Mouse (Mus musculus): Measurements from ENCODE around the gene Tpcn1. TPM values are rescaled to one million over a fixed set of nuclear protein-coding genes. Genes with fewer than 3 reads are reported as not detected.

Gene Tpcn1
- total RNA-seq, 2 experiments from 2014 or later: 47.6 to 50.9 TPM

- intact Hi-C loops (cut with DNase I; ENCODE audit: low total_unique reads): no loop called here
- no peak for DNase-seq
Measured at GRCm38 (mm10) chr5:120527296-120527964, 61.0 kb downstream of the Tpcn1 start.

DNA sequence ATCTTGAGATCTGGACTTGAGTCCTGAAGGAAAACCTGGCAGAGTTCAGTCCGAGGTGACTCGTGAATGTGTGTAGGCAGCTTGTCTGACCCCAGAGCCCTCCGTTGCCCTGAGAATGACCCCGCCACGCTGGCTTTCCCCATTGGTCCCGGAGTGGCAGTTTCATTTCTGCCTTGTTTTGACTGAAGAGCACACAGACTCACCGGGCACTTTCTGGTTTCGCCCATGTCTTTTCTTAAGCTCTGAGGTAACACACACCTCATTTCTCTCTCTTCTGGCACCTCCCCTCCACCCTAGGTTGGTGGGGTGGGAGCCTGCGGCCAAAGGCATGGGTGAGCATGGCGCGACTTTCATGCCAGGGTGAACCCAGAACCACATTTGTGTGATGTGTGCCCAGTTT is 62.2 kb downstream of the Tpcn1 start:
- DNase-seq: no peak
- intact Hi-C loops (cut with DNase I; ENCODE audit: low total_unique reads): no loop called here

GRCm38 (mm10) chr5:120525737-120526136 is 62.7 kb downstream of the Tpcn1 start:
- intact Hi-C loops (cut with DNase I; ENCODE audit: low total_unique reads): no loop called here
- no peak for DNase-seq

DNA sequence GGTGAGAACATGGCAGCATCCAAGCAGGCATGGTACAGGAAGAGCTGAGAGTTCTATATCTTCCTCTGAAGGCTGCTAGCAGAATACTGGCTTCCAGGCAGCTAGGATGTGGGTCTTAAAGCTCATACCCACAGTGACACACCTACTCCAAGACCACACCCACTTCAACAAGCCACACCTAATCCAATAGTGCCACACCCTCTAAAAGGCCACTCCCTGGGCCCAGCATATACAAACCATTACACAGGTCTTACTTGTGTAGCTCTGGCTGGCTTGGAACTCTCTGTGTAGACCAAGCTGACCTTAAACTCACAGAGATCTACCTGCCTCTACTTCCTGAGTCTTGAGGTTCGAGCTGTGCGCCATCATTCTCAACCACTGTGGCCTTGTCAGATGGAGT is 63.7 kb downstream of the Tpcn1 start:
- intact Hi-C loops (cut with DNase I; ENCODE audit: low total_unique reads): loop anchor here (5.0 kb wide), 2 partner anchors 33 to 78 kb away; no protein-coding TSS in a partner anchor
- DNase-seq: no peak

GRCm38 (mm10) chr5:120522649-120523048 is 65.8 kb downstream of the Tpcn1 start:
- DNase-seq: no peak
- intact Hi-C loops (cut with DNase I; ENCODE audit: low total_unique reads): loop anchor here (5.0 kb wide), 2 partner anchors 35 to 80 kb away; no protein-coding TSS in a partner anchor

DNA sequence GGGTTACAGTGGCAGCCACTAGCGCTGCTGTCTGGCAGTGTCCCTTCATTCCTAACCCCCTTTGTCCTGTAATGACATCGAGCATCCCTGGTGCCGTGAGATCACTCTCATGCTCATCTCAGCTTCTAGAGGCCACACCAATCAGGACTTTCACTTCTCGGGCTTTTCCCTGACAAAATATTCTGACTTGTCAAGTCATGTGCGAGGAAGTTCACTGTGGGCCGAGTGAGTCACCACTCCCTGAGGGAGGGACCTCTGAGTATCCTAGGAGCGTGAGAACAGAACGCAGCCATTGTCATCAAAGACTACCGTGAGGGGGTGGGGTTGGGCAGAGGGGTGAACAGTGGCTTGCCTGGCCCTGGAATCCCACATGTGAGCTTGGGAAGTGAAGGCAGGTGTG is 70.9 kb downstream of the Tpcn1 start:
- DNase-seq: peak; percentile 72
- intact Hi-C loops (cut with DNase I; ENCODE audit: low total_unique reads): no loop called here

GRCm38 (mm10) chr5:120516221-120516984 is 72.1 kb downstream of the Tpcn1 start:
- no peak for DNase-seq
- intact Hi-C loops (cut with DNase I; ENCODE audit: low total_unique reads): no loop called here

DNA sequence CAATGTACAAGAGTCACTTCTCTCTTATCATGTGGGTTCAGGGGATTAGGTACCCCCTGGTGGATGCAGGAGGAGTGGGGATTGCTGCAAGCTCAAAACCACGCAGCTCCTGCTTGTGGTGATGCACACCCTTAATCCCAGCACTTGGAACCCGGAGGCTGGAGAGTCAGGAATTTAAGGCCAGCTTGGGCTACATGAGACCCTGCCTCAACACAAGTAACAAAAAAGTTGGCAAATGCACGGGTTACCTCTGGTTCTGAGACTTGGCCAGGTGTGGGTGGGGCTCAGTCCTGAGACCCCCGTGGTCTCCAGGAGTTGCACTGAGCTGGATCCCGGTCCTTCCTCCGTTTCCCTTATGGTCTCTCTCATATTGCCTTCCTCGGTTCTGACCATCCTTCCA is 73.0 kb downstream of the Tpcn1 start:
- DNase-seq: no peak
- intact Hi-C loops (cut with DNase I; ENCODE audit: low total_unique reads): no loop called here

- DNase-seq: no peak
- intact Hi-C loops (cut with DNase I; ENCODE audit: low total_unique reads): no loop called here
Measured at GRCm38 (mm10) chr5:120514754-120515153, 73.7 kb downstream of the Tpcn1 start.

GRCm38 (mm10) chr5:120514031-120514677 is 74.3 kb downstream of the Tpcn1 start:
- no peak for DNase-seq
- intact Hi-C loops (cut with DNase I; ENCODE audit: low total_unique reads): no loop called here

DNA sequence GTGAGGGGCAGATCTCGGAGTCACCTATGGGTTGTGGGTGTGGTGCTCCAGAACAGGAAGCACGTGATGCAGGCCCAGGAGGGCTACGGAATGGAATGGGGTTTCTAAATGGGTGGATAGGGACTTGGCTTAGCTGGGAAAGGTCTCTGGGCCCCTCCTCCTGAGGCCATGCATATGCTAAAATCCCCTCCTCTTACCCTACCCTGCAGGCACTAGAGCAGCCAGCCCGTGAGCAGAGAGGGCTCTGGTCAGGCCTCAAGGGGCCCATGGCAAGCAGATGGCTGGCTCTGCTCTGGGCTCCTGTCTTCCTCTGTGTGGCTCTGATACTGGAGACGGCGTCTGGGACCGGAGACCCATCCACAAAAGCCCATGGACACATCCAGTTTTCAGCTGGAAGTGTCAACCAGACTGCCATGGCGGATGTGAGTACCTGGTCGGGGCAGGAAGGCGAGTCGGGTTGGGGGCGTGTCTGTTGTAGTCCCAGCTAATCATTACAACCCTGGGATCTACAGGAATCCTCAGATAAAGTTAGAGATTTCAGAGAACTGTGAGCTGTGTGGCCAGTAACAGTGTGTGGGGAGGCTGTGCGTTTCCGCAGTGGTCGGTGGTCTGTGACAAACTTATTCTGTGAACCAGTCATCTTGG is 75.4 kb downstream of the Tpcn1 start:
- intact Hi-C loops (cut with DNase I; ENCODE audit: low total_unique reads): no loop called here
- no peak for DNase-seq

DNA sequence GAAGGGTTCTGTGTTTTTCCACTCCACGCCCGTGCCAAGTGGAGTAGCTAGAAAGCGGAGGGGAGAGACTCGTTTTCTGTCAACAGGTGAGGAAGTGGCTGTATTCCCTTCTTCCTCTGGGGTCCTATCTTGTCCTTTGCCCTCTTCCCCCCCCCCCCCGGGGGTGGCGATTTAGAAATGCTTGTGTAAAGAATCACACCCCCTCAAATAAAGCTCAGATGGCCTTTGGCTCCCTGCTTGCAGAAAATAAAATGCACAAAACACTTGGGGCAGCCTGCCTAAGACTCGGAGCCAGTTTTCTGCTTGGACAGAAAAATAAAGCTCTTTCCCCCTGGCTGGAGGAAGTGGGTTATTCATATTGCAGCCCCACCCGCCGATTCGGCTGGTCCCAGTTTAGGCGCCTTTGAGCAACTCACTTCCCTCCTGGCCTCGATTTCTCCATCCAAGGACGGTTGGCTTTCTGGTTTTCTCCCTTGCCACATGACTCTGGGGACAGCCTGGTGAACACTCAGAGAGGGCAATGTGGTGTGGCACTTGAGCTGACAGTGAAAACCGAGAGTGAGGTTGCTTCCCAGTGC is 76.7 kb downstream of the Tpcn1 start:
- intact Hi-C loops (cut with DNase I; ENCODE audit: low total_unique reads): no loop called here
- peak; percentile 59 for DNase-seq

GRCm38 (mm10) chr5:120510982-120511642 is 77.4 kb downstream of the Tpcn1 start, which contains the start of gene Slc8b1:
Gene Slc8b1 (plus strand): TSS chr5:120511168.
- intact Hi-C loops (cut with DNase I; ENCODE audit: low total_unique reads): no loop called here
- DNase-seq: peak; percentile 97

DNA sequence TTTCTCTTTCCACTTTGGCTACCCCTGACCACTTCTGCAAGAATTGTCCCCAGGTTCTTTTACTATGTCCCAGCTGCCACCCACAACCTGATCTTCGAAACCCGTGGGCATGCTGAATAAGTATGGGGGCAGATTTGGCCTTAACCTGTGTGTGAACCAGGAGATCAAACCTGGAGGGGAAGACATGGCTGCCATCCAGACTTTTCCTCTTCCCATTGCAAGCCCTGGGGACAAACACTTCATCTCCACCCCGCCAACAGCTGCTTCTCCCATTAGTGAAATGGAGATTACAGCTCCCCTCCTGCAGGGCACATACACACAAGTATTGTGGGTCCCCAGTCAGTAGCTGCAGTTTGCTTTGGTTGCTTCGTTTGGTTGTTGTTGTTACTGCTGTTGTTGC is 81.2 kb downstream of the Tpcn1 start:
- intact Hi-C loops (cut with DNase I; ENCODE audit: low total_unique reads): loop anchor here (5.0 kb wide), 1 partner anchor 100 kb away; no protein-coding TSS in a partner anchor
- no peak for DNase-seq

- intact Hi-C loops (cut with DNase I; ENCODE audit: low total_unique reads): loop anchor here (5.0 kb wide), 1 partner anchor 101 kb away; no protein-coding TSS in a partner anchor
- no peak for DNase-seq
Measured at GRCm38 (mm10) chr5:120506490-120506889, 82.0 kb downstream of the Tpcn1 start.

- intact Hi-C loops (cut with DNase I; ENCODE audit: low total_unique reads): loop anchor here (5.0 kb wide), 1 partner anchor 102 kb away; no protein-coding TSS in a partner anchor
- DNase-seq: no peak
Measured at GRCm38 (mm10) chr5:120505781-120506180, 82.7 kb downstream of the Tpcn1 start.

GRCm38 (mm10) chr5:120505368-120505767 is 83.1 kb downstream of the Tpcn1 start:
- intact Hi-C loops (cut with DNase I; ENCODE audit: low total_unique reads): loop anchor here (5.0 kb wide), 1 partner anchor 102 kb away; no protein-coding TSS in a partner anchor
- peak; percentile 84 for DNase-seq

DNA sequence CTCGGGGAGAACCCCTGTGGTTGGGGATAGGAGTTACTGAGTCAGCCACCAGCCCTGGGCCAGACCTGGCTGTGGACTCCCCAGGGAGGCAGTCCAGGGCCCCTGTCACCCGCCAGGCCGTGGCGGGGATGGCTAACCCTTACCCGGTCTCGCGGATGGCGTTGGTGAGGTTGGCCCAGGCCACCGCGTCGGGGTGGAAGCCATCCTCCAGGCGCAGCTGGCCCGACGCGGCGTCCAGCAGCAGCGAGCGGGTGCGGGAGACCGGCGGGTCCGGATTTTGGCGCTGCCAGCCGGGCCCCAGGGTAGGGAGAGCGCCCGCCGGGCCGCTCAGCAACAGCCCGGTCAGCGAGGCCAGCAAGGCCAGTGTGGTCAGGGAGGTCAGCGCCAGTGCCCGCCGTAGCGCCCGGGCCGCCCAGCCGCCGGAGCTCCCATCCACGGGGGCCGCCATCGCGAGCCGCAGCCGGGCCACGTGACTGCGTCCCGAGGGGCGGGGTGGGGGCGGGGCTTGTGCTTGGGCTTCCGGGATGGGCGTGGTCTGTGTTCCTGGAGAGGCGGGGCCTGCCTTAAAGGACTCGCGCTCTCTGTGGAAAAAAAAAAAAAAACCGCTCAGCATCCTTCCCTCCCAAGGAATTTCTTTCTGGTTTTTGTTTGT is 85.2 kb downstream of the Tpcn1 start, which contains the start of gene Plbd2:
Gene Plbd2 (minus strand): TSS at position 482 of the 652 bp plus-strand sequence.
- peak; percentile 87 for DNase-seq
- intact Hi-C loops (cut with DNase I; ENCODE audit: low total_unique reads): no loop called here
